Mouse (Mus musculus) MEL (cell line): ENCODE measurements at regions not wholly inside any gene's neighbourhood (a gene's known extent, or its start where the extent isn't known, plus 50 kb on each side); places are given as distances from the start of the nearest gene placed in this dataset.

Experiments used
- DNase-seq: peaks from one replicate; pipeline ENCODE4 v3.0.0; 2011; ENCODE audit warnings: low read depth, low spot score
- H3K27ac ChIP-seq: 2 replicates; pipeline ENCODE4 v1.5.1; 2012; ENCODE audit warnings: low read depth, mild to moderate bottlenecking, control low read depth, low read length, moderate library complexity; ENCODE audit not compliant: control insufficient read depth
- H3K27me3 ChIP-seq, 2 experiments: fragments of 150-350 bp in 1 of 2; sonication (generic) in 1 of 2; 2 replicates each; pipeline ENCODE4 v1.6.1; 2012; ENCODE audit warnings: low read length in 2 of 2, mild to moderate bottlenecking in 2 of 2, improper control_type of control experiment in 1 of 2, moderate library complexity in 1 of 2; ENCODE audit not compliant: insufficient read depth in 2 of 2, control insufficient read depth in 1 of 2
- H3K36me3 ChIP-seq, 2 experiments: 2 replicates each; pipeline ENCODE4 v1.6.1; 2012 to 2014; ENCODE audit warnings: low read length in 2 of 2, improper control_type of control experiment in 1 of 2, inconsistent platforms in 1 of 2, mild to moderate bottlenecking in 1 of 2; ENCODE audit not compliant: insufficient read depth in 2 of 2, control insufficient read depth in 1 of 2
- H3K4me1 ChIP-seq, 2 experiments: fragments of 150-350 bp in 1 of 2; sonication (generic) in 1 of 2; 2 replicates each; pipeline ENCODE4 v1.6.1; 2012; ENCODE audit warnings: low read length in 2 of 2, improper control_type of control experiment in 1 of 2, mild to moderate bottlenecking in 1 of 2; ENCODE audit not compliant: insufficient read depth in 2 of 2, control insufficient read depth in 1 of 2
- H3K4me3 ChIP-seq, 2 experiments: fragments of 150-350 bp in 1 of 2; sonication (generic) in 1 of 2; 2 replicates each; pipeline ENCODE4 v1.5.1; 2012; ENCODE audit warnings: low read depth in 2 of 2, low read length in 2 of 2, mild to moderate bottlenecking in 2 of 2, moderate library complexity in 2 of 2, control low read depth in 1 of 2, improper control_type of control experiment in 1 of 2; ENCODE audit not compliant: control insufficient read depth in 1 of 2, insufficient read depth in 1 of 2
- H3K79me2 ChIP-seq: 2 replicates; pipeline ENCODE4 v1.6.1; 2012; ENCODE audit warnings: mild to moderate bottlenecking, low read length, moderate library complexity; ENCODE audit not compliant: control insufficient read depth, poor library complexity, insufficient read depth
- H3K9ac ChIP-seq: 2 replicates; pipeline ENCODE4 v1.6.1; 2012; ENCODE audit warnings: low read depth, mild to moderate bottlenecking, control low read depth, low read length, moderate library complexity; ENCODE audit not compliant: control insufficient read depth, poor library complexity, severe bottlenecking
- H3K9me3 ChIP-seq: fragments of 150-350 bp; sonication (generic); replicated peaks from 2 replicates; pipeline ENCODE4 v1.6.1; 2012; ENCODE audit warnings: mild to moderate bottlenecking, low read length, improper control_type of control experiment, moderate library complexity; ENCODE audit not compliant: insufficient read depth
- CTCF ChIP-seq, 3 experiments: IDR thresholded peaks in 2 of 3; conservative IDR thresholded peaks in 1 of 3; 2 replicates each; pipeline ENCODE4 v1.5.1; 2011 to 2012; ENCODE audit warnings: low read length in 3 of 3, low read depth in 2 of 3, mild to moderate bottlenecking in 2 of 3, improper control_type of control experiment in 1 of 3, inconsistent platforms in 1 of 3, mixed read lengths in 1 of 3, moderate library complexity in 1 of 3; ENCODE audit not compliant: control insufficient read depth in 1 of 3, insufficient read depth in 1 of 3, poor library complexity in 1 of 3, severe bottlenecking in 1 of 3
- E2F4 ChIP-seq: IDR thresholded peaks from 2 replicates; pipeline ENCODE4 v1.6.1; 2011; ENCODE audit warnings: low read depth, low read length, improper control_type of control experiment, borderline replicate concordance
- ELF1 ChIP-seq: IDR thresholded peaks from 2 replicates; pipeline ENCODE4 v1.6.1; 2014; ENCODE audit warnings: low read depth, mild to moderate bottlenecking, inconsistent platforms, low read length, improper control_type of control experiment, moderate library complexity
- EP300 ChIP-seq, 2 experiments: IDR thresholded peaks; 2 replicates each; pipeline ENCODE4 v1.6.1; 2011; ENCODE audit warnings: improper control_type of control experiment in 2 of 2, low read length in 2 of 2, low read depth in 1 of 2, mild to moderate bottlenecking in 1 of 2
- GABPA ChIP-seq: IDR thresholded peaks from 2 replicates; pipeline ENCODE4 v1.6.1; 2012; ENCODE audit warnings: low read depth, mild to moderate bottlenecking, inconsistent platforms, low read length, improper control_type of control experiment, moderate library complexity
- HCFC1 ChIP-seq: IDR thresholded peaks from 2 replicates; pipeline ENCODE4 v1.6.1; 2012; ENCODE audit warnings: low read depth, mild to moderate bottlenecking, inconsistent platforms, low read length, improper control_type of control experiment, moderate library complexity
- JUND ChIP-seq: IDR thresholded peaks from 2 replicates; pipeline ENCODE4 v1.6.1; 2011; ENCODE audit warnings: low read depth, mild to moderate bottlenecking, improper control_type of control experiment, low read length
- MAX ChIP-seq: IDR thresholded peaks from 2 replicates; pipeline ENCODE4 v1.6.1; 2011; ENCODE audit warnings: low read length, improper control_type of control experiment
- MAZ ChIP-seq: IDR thresholded peaks from 2 replicates; pipeline ENCODE4 v1.6.1; 2012; ENCODE audit warnings: low read depth, mild to moderate bottlenecking, inconsistent platforms, low read length, improper control_type of control experiment
- MEF2A ChIP-seq: IDR thresholded peaks from 2 replicates; pipeline ENCODE4 v1.6.1; 2014; ENCODE audit warnings: low read depth, mild to moderate bottlenecking, inconsistent platforms, low read length, improper control_type of control experiment; ENCODE audit not compliant: poor library complexity, insufficient replicate concordance, severe bottlenecking; ENCODE audit errors: extremely low read depth
- MYC ChIP-seq: IDR thresholded peaks from 2 replicates; pipeline ENCODE4 v1.6.1; 2011; ENCODE audit warnings: low read depth, mild to moderate bottlenecking, low read length, improper control_type of control experiment, moderate library complexity
- NRF1 ChIP-seq: IDR thresholded peaks from 2 replicates; pipeline ENCODE4 v1.6.1; 2014; ENCODE audit warnings: low read depth, mild to moderate bottlenecking, inconsistent platforms, low read length, improper control_type of control experiment, moderate library complexity; ENCODE audit not compliant: poor library complexity, insufficient read depth, severe bottlenecking
- POLR2AphosphoS2 ChIP-seq: IDR thresholded peaks from 2 replicates; pipeline ENCODE4 v1.6.1; 2011; ENCODE audit warnings: low read length, improper control_type of control experiment
- POLR2AphosphoS5 ChIP-seq: IDR thresholded peaks from 2 replicates; pipeline ENCODE4 v1.6.1; 2012; ENCODE audit warnings: low read depth, borderline replicate concordance, mild to moderate bottlenecking, inconsistent platforms, low read length, moderate library complexity, mixed read lengths
- RCOR1 ChIP-seq: IDR thresholded peaks from 2 replicates; pipeline ENCODE4 v1.6.1; 2012; ENCODE audit warnings: low read depth, mild to moderate bottlenecking, inconsistent platforms, low read length, improper control_type of control experiment
- SIN3A ChIP-seq: IDR thresholded peaks from 2 replicates; pipeline ENCODE4 v1.6.1; 2012; ENCODE audit warnings: low read length, improper control_type of control experiment, inconsistent platforms
- SMC3 ChIP-seq: IDR thresholded peaks from 2 replicates; pipeline ENCODE4 v1.6.1; 2011; ENCODE audit warnings: low read depth, low read length, improper control_type of control experiment
- TBP ChIP-seq: IDR thresholded peaks from 2 replicates; pipeline ENCODE4 v1.8.0; 2011; ENCODE audit warnings: low read depth, low read length, improper control_type of control experiment
- UBTF ChIP-seq: IDR thresholded peaks from 2 replicates; pipeline ENCODE4 v1.6.1; 2012; ENCODE audit warnings: low read depth, mild to moderate bottlenecking, inconsistent platforms, low read length, improper control_type of control experiment, moderate library complexity, borderline replicate concordance; ENCODE audit not compliant: insufficient read depth
- USF2 ChIP-seq, 2 experiments: IDR thresholded peaks; 2 replicates each; pipeline ENCODE4 v1.6.1; 2011 to 2012; ENCODE audit warnings: improper control_type of control experiment in 2 of 2, low read length in 2 of 2, borderline replicate concordance in 1 of 2, inconsistent platforms in 1 of 2, low read depth in 1 of 2, mild to moderate bottlenecking in 1 of 2; ENCODE audit not compliant: insufficient read depth in 1 of 2
- ZC3H11A ChIP-seq: IDR thresholded peaks from 2 replicates; pipeline ENCODE4 v1.6.1; 2012; ENCODE audit warnings: low read depth, mild to moderate bottlenecking, inconsistent platforms, low read length, improper control_type of control experiment
- ZKSCAN1 ChIP-seq: IDR thresholded peaks from 2 replicates; pipeline ENCODE4 v1.6.1; 2012; ENCODE audit warnings: low read depth, mild to moderate bottlenecking, inconsistent platforms, low read length, improper control_type of control experiment, moderate library complexity
- ZNF384 ChIP-seq: IDR thresholded peaks from 2 replicates; pipeline ENCODE4 v1.6.1; 2012; ENCODE audit warnings: low read depth, mild to moderate bottlenecking, inconsistent platforms, low read length, improper control_type of control experiment

DNA sequence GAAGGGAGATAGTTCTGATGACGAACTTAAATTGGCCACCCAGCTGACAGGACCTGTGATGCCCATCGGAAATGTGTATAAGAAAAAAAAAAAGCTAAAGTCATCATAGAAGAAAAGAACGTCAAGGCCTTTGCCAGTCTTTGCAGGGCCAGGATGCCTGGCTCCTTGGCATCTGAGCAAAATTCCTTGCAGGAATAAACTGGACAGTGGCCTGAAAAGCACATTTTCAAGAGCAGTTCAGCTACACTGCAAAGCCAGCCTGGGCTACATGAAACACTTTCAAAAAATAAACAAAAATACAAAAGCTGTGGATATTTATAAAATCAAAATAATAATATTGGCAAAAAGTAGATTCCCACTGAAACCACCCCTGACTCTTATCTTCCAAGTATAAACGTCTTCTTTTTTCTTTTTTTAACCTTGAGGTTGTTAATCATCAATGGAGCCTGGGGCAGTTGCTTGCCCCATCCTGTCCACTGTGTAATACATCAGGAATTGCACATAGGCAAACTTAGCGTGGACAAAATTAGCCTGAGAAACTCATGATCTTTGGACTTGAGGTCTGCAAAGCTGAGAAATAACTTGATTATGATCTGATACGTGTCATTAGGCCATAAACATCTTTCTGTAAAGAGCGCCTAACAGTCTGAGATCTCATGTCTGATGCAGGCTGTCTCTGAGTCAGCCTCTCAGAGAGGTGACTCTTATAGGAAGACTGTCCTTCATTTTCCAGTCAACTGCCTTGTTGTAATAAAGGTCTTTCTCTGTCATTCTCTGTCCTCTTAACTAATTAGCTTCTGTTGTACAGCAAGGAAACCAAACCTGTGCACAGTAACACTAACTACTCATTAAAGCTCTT lies 90.5 kb upstream of the Crim1 start:
- Histone ChIP-seq H3K79me2 (no peaks in the 10 kb centered on the region), H3K9ac (no peak overlapping the region), H3K27ac (no peak overlapping the region), H3K4me1 (no peaks in the 10 kb centered on the region), H3K36me3 (no peaks in the 10 kb centered on the region), H3K27me3 (no peaks in the 10 kb centered on the region), H3K9me3 (no peaks in the 10 kb centered on the region), H3K4me3 (no peak overlapping the region)
- no peak for DNase-seq
- TF ChIP-seq POLR2AphosphoS5: no peak
- TF ChIP-seq TBP: no peak
- TF ChIP-seq E2F4: no peak
- TF ChIP-seq ZNF384: no peak
- TF ChIP-seq EP300 (IDR thresholded peaks at IDR 0.05; ENCODE audit: low read depth in 1 of 2, low read length in 2 of 2): no peak
- no peak for TF ChIP-seq UBTF
- TF ChIP-seq NRF1: no peak
- no peak for TF ChIP-seq RCOR1
- no peak for TF ChIP-seq MEF2A
- TF ChIP-seq MAZ: no peak
- no peak for TF ChIP-seq POLR2AphosphoS2
- TF ChIP-seq CTCF (IDR thresholded peaks at IDR 0.05 in 2 of 3, conservative IDR thresholded peaks at IDR 0.05 in 1 of 3; ENCODE audit: control insufficient read depth in 1 of 3, insufficient read depth in 1 of 3, low read depth in 2 of 3, low read length in 3 of 3, poor library complexity in 1 of 3, severe bottlenecking in 1 of 3): no peak
- TF ChIP-seq ELF1: no peak
- TF ChIP-seq GABPA: no peak

DNA sequence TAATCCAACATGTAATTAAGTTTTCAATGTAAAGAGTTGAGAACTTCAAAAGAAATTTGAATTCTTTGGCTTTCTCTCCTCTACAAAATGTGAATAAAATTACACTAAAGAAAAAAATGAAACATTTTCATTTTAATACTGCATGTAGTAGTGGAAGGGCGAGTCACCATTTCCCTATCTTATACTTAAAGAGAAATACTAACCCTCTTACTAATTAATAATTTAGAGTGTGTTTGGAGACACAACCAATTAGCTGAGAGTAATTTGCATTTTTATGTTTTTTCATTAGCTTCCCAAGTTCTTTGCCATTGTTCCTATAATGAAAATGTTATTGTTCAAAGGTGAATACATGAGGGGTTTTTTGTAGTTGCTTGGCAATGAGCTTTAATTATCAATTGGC lies 67.9 kb upstream of the Crim1 start:
- H3K9ac ChIP-seq: no peak overlapping the region
- H3K27ac ChIP-seq: no peak overlapping the region
- no peaks in the 10 kb centered on the region for H3K9me3 ChIP-seq
- DNase-seq: no peak
- H3K36me3 ChIP-seq: no peaks in the 10 kb centered on the region
- no peak overlapping the region for H3K4me3 ChIP-seq
- H3K4me1 ChIP-seq: no peaks in the 10 kb centered on the region
- H3K79me2 ChIP-seq: no peaks in the 10 kb centered on the region
- TF ChIP-seq MAZ (no peak), MAX (no peak), JUND (no peak), RCOR1 (no peak), HCFC1 (no peak), ZC3H11A (no peak), SMC3 (no peak), POLR2AphosphoS2 (no peak), SIN3A (no peak), USF2 (IDR thresholded peaks at IDR 0.05; ENCODE audit: borderline replicate concordance in 1 of 2, insufficient read depth in 1 of 2, low read depth in 1 of 2, low read length in 2 of 2) (no peak), GABPA (no peak), ZKSCAN1 (no peak), MYC (no peak)
- no peaks in the 10 kb centered on the region for H3K27me3 ChIP-seq
